Mouse (Mus musculus) embryonic fibroblast, embryonic 13.5 days (primary cell): ENCODE results near the gene Togaram2.

ENCODE experiments used
- CTCF ChIP-seq: IDR thresholded peaks from 2 replicates; pipeline ENCODE4 v1.5.1; 2011; ENCODE audit warnings: mild to moderate bottlenecking, control low read depth, low read length, moderate library complexity, borderline replicate concordance; ENCODE audit not compliant: insufficient read depth
- POLR2A ChIP-seq: IDR thresholded peaks from 2 replicates; pipeline ENCODE4 v1.6.1; 2011; ENCODE audit warnings: low read depth, mild to moderate bottlenecking, control low read depth, low read length, moderate library complexity

- no peak for TF ChIP-seq CTCF
- no peak for TF ChIP-seq POLR2A
Measured at GRCm38 (mm10) chr17:71730655-71731054, 57.6 kb downstream of the Togaram2 start.
